Mouse (Mus musculus) testis, postnatal 10 days (tissue): Measurements from ENCODE around the gene Fmnl1.

ENCODE experiments used
- DNase-seq: peaks from one replicate; pipeline ENCODE4 v3.0.0; 2021; ENCODE audit warnings: low spot score

The Fmnl1 gene

DNA sequence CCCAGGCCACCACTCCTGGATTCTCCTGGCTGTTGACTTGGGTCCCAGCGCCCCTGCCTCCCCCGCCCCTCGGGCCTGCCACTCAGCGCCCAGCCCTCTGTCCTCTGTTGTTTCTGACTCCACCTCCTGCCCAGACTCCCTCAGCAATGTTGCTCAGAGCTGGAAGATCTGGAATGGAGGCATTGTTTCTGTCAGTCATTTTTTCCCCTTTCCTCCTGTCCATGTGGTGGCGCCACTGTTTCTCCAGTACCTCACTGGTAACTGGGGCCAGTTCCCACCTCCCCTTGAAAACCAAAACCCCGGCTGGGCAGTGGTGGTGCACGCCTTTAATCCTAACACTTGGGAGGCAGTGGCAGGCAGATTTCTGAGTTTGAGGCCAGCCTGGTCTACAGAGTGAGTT, 9.5 kb upstream of the Fmnl1 start:
- no peak for DNase-seq

DNA sequence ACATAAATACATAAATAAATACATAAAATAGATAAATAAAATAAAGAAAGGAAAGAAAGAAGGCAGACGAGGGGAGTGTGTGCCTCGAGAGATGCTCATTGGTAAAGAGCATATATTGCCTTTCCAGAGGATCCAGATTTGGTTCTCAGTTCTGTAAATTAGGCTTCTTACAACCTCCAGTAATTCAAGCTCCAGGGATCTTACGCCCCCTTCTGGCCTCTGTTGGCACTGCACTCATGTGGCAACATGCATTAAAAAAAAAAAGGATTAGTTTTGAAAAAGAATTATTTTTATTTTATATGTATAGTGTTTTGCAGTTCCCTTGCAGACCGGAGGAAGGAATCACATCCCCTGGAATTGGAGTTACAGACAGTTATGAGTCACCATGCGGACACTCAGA, 8.8 kb upstream of the Fmnl1 start:
- DNase-seq, result peak; percentile 71

DNA sequence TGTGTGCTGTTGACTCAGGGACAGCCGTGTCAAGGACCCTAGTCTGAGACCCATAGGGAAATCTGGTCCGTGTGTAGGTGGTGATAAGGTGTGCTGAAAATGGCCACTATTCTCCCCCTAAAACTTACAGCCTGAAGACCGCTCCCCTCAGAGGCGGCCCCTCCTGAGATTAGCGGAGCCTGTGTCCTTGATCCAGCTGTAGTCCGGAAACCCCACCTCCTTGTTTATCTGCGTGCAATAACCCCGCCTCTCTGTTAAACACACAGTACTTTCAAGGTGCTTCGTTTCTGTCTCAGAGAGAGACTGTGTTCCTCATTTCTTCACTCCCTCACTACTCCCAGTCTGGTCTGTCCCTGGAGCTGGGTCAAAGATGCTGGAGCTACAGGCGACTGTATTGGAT, 6.5 kb upstream of the Fmnl1 start:
- DNase-seq, result no peak

DNA sequence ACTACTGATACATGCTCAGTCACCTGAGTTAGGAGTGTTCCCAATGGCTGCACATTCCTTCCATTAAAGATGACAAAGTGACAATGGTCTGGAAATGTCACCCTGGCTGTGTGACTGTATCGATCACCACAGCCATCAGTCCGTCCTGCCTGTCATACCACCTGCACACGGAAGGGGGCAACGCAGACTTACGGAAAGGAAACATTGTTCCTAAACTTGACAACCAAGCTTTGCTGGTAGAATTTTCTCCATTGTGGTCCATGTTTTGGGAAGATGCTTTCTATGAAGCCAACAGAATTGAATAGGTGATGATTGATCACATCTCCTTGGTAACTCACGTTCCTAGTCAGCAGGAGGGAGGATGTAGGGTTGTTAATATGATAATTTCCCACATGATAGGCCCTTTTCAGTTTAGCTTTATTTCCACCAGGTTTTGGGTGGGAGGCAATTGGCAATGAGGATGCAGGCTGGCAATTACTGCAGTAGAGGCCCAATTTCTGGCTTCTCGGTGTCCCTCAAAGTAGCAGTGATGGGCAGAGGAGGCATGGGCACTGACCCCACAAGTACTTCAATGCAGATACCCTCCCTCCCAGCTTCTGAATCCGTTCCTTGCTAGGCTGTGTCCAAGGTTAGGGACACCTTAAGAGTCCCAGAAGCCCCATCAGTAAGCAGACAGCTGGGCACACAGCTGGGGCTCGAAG, 2.1 kb upstream of the Fmnl1 start:
- peak; percentile 76 for DNase-seq

DNA sequence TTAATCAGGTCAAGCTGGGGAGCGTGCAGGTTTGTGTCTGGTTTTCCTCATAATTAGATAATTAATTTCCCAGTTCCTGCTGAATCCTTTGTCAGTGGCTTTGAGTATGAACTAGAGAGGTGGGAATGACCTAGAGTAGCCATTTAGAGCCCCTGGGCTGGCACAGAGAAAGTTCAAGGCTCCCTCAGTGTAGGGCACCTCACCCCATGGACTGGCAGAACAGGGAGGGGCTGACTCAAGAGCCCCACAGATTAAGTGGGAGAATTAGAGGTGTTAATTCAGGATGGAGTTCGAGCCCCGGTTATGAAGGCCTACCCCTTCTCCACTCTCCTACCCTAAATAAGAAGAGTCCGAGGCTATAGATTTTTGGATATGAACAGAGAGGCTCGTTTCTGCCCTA, 1.2 kb upstream of the Fmnl1 start:
- DNase-seq, result no peak

DNA sequence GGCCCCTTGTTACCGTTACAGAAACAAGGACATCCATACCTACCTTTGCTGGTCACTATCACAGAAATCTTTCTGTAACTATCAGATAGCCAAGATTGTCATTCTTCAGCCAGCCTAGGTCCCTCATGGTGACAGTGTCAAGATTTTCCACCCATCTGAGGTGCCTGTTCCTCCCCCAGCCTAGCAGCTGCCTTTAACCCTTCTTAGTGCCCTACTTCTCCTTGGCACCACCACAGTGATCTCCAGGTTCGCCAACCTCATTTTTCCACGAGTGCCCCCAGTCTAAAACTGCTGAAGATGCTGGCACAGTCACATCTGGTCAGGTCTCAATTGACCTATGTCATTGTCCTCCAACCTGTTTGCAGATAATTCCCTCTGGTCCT, 805 bp upstream of the Fmnl1 start:
- DNase-seq, result no peak

DNA sequence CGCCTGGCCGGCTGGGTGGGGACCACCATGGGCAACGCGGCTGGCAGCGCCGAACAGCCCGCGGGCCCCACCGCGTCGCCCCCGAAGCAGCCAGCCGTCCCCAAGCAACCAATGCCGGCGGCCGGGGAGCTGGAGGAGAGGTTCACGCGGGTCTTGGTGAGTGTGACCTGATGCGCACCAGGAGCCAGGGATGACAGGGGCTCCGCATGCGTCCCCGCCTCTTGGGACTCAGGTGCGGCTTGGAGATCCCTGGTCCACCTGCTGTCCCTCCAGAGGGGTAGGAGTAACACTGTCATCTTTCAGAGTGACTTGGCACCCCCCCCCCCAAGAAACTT, 346 bp downstream of the Fmnl1 start:
- no peak for DNase-seq

DNA sequence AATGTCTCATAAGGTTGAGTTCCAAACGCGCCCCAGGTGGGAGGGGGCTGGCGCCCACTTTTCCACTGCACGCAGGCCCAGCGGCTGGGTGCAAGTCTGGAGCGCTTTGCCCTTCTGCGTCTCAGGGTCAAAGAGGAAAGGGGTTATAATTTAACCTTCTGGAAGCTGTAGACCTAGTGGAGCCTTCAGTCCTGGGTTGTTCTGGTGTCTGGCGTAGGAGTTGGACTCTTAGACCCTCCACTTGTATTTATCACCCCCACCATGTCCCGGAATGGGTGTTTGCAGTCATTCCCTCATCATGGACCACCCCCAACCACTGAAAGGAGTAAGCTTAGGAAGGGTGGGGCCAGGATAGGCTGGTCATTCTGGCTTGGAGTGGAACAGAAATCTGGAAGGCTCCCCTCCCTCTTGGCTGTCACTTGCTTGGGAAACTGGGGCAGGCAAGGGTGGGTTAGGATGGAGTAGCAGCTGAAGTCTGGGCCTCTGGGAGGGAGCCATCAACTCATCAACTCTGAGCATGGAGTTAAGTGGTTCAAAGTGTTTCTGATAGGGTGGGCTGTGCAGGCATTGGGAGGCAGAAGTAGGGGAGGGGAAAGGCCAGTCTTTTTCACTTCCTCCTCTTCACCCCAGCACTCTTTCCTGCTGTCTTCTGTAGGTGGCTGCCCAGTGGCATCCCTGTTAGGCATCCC, 940 bp downstream of the Fmnl1 start:
- no peak for DNase-seq

DNA sequence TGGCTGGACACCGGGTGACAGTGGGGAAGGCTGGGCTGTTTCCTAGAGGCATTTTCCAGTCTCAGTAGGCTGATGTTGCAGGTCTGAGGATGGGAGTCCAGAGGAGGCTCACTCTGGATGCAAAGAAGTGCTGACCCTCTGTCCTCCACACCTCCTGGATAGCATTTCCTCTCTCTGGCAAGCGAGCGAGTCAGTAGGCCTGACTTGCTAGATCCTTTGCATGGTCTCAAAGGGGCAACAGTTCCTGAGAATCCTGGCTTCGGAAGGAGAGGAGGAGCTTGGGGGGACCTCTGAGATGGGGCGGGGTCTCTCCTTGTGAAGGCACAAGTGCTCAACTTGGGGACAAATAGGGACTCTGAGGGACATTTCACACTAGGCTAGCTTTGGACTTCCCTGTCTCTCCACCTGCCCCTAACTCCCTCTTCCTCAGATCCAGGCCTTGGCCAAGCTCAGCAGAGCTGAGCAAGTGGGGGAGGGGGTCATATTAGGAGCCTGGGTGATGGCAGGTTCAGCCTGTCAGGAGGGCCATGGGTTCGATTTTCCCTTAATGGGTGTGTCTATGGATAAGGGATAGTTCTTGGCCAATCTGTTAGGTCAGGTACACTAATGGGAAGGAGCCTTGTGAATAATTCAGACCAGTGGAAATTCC, 1.6 kb downstream of the Fmnl1 start:
- no peak for DNase-seq

DNA sequence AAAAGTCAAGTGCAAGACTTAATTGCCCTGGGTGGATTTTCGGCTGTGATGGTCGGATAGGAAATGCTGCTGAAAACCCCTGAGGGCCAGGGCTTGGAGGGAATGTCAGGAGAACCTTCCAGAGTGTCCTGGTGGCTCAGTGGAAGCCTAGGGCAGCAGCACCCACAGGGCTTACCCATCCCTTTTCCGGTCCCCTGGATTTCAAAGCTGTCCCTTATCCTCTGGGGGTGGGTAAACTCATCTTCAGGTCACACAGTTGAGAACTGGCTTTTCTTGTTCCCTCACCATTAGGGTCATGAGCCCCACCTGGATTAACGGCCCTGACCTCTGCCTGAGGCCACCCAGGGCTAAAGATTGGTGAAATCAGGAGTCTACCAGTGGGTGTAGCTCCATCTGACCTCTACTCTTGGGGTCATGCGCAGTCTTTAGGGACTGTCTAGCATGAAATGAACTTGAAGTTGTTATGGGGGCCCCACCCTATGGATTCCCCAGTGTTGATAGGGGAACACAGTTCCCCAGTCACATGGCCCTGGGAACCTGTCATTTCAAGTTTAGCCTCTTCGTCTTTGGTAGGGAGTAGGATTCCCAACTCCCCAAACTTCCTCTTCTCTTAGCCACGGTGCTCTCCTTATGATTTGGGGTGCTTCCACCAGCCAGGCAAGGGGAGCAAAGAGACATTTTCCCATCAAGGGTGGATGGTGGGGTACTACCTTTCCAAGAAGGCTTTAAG, 2.3 kb downstream of the Fmnl1 start:
- no peak for DNase-seq

DNA sequence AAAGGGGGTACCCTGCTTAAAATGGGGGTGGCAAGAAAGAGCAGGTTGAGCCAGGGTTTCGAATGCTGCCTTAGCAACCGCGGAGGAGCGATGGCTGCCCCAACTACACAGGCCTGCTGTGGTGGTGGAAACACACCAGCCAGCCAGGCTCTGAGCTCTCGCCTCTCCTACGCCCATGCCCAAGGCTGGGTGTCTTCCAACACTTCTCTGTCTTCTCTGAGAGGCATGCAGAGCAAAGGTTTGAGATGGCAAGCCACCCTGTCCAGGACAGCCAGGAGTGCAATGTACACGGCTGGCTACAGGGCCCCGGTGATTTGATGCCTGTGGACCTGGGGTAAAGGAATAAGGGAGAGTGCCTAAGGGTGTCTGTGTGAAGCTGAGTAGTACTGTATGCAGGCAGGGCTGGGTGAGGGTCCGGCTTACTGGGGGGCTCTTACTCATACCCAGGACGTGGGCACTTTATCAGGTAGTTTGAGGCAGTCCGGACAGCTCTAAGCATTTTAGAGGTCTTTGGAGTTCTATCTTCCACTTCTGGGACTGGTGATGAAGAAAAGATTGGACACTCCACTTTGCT, 3.0 kb downstream of the Fmnl1 start:
- no peak for DNase-seq

DNA sequence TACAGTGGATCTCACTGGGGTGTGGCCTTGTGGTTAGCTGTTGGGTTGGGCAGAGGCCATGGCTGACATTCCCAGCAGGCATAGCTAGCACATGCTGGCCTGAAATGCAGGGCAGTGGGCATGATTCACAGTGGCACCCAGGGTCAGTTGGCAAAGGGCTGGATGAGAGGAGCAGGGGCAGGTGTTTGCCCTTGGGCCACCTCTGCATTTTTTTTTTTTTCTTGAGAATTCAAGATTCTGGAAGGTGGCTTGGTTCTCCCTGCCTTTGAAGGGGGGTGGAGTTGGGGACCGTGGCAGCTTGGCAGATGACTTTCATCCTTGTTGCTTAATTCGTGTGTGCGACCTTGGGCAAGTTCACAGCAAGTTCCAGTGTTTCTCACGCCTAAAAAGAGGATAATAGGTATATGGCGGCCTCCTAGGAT, 3.5 kb downstream of the Fmnl1 start:
- no peak for DNase-seq

DNA sequence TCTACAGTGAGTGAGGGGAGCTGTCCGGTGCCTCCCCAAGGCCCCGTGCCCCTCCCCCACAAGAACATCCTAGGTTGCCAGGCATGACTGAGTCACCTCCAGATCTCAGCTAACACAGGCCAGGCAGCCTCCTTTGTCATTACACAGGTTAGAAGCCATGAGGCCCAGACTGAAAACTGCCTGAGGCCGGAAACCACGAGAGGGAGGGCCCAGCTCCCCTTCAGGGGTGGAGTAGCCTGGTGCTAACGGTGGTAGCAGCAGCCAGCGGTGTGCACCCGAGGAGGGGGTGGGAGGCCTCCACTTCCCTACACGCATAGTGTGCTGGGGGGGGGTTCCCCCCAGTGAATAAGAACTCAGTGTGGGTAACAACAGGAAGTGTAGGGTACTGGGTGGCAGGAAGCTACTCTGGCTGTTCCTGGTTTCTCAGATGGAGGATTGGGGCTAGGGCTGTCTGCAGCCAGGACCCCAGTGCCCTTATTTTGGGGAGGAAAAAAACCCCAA, 4.0 kb downstream of the Fmnl1 start:
- no peak for DNase-seq

DNA sequence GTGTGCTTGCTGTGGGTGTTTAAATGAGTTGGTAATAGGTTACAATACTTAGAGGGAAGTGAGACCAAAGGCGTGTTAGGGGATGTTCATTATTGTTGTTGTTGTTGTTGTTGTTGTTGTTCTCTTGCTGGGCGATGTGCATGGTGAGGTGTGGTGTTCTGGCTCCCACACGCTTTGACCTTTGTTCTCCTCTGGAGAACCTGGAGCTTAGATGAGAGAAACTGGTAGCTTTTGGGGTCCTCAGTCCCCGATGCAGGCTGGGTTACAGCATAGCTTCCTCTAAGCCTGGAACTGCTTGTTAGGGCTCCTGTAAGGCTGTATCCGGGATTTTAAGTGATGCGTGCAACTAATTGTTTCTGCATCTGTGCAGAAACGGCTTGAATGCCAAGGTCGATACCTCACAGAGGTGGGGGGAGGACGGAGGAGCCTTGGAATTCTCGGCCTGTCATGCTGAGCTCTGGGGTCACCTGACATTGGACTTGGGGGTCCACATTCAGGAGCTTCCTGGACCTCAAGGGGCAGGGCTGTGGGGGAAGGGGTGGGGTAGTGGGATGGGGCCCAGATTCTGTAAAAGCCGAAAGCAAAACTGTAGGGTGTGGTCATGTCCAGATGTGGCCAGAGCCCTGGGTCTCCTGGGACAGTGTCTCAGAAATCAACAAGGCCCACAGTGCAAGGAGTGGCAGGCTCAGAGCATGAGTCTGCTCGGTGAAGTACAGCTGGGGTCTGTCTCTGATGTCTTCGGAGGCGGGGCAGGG, 5.0 kb downstream of the Fmnl1 start:
- DNase-seq, result no peak

DNA sequence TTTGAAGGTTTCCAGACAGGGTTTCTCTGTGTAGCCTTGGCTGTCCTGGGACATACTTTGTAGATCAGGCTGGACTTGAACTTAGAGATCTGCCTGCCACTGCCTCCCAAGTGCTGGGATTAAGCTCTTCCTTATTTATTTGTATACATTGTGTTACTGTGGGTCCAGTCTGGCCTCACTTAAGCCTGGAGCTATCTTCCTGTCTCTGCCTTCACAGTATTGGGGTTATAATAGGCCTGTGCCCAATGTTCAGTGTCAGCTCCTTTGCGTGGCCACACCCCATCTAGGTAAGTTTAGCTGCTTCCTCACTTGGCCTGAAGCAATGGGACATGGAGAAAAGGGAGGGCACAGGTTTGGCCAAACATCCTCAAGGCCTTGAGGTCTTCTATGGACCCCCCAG, 5.6 kb downstream of the Fmnl1 start:
- DNase-seq, result no peak

DNA sequence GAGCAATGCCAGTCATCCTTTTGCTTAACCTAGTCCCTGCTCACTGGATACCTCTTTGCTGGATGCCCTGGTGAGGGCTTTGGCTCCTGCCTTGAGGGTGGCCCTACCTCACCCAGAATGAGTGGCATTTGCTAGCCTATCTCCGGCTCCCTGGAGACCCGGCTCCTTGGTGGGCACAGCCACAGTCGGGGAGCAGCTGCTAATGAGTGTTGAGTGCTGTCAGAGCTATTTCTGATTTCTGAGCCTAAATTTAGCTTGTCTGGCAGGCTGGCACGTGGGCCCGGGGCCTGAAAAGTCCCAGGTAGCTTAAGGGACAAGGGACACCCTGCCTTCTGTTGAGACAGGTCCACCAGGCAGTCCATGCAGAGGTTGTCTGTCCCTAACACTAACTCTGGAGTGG, 6.3 kb downstream of the Fmnl1 start:
- no peak for DNase-seq

DNA sequence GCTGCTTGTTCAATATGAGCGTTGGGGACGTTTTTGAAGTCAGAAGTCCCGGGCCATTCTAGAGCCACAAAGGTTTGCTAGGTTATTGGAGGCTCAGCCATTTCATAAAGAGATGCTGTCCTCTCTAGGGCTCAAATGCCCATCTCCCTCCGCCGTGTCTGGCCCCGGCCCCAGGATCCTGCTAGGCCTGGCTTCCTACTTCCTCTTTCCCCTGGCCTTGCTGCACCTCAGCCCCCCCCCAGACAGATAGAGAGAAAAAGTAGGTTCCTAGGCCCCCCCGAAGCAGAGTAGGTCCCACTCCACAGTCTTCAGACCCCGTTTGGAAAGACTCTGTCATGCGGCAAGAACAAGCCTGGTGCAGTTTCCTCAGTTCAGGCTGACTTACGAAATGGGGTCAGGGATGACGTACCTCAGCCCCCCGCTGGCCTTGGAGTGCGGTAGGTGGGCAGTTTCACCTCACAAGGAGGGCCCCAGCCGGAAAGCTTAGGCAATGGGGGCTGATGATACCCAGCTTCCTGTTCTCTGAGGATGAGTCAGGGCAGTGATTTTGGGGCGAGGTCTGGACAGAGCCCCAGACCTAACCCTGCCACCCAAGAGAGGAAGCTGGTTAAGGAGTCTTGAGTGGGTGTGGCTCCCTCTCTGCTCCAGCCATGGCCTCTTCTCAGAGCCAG, 7.0 kb downstream of the Fmnl1 start:
- DNase-seq, result no peak

DNA sequence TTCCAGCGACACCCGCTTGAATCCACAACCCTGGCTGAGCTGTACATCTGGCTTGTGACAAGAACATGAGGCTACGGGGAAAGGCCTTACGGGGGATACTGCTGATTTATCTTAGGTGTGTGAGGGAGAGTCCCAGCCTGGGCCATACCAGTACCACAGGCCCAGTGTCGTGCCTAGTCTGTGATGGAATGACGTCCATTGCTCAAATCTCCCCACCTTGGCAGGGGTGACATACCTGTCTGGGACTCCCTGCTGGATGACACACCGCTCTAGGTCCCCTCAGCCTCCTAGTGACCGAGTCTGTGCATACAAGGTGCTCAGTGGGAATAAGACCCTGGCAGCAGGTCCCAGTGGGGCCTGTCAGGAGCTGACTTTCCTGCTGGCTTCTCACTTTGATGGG, 7.8 kb downstream of the Fmnl1 start:
- no peak for DNase-seq

DNA sequence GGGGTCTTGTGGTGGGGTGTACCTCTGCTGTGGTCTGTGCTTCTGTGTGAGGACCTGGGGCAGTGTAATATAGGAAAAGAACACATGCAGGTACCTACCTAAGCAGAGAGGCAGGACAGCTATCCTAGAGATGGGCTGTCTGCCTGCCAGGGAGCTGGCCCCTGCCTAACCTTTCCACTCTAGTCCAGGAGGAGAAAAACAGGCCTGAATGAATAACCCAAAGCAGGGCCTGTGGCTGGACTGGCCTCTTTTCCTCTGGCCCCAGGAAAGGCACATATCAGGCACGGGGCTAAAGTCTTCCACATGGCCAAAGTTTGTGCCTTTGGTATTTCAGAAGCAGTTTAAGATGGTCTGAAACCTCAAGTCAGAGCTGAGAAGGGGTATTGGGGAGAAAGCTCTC, 9.5 kb downstream of the Fmnl1 start:
- DNase-seq, result no peak

DNA sequence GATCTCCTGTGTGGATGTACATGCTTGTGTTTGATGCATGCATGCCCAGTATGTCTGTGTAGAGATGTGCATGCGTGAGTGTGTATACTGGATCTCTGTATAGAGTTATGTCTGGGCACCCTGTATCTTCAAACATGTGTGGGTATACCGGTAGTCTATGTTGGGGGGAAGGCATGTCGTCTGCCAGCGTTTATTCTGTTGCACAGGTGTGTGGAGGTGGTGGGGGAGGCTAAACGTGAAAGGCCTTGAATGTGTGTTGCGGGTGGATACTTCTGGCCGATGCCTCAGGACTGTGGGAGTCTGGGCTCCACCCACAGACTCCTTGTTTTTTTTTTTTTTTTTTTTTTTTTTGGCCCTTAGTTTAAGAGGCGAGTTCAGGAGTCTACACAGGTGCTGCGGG, 10.4 kb downstream of the Fmnl1 start:
- DNase-seq, result no peak

DNA sequence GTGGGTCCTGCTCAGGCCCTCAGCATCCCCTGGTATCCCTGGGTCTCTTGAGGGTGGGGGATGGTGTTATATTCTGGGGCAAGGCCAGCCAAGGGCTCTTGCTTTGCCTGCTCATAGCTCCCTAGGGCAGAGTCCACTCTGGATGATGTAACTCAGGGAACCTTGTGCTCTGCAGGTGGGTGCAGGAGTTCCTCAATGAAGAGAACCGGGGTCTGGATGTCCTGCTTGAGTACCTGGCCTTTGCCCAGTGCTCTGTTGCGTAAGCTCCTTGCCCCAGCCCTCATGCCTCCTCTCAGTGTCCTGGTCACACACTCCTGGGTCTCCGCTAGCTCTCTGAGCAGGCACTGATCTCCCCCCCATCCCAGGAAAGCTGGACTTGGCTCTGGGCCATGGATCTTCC, 11.0 kb downstream of the Fmnl1 start:
- no peak for DNase-seq
